Mouse (Mus musculus): ENCODE data around the gene Clcf1. TPM values are rescaled to one million over a fixed set of nuclear protein-coding genes. Genes with fewer than 3 reads are reported as not detected.
A peak's percentile ranks its signal among the peaks of the same experiment; 100 is the strongest.

The Clcf1 gene
- polyA plus RNA-seq, 1 experiment from 2014 or later, result 9.0 TPM

- no peak overlapping the region for H3K9ac ChIP-seq
- no peaks in the 10 kb centered on the region for H3K9me3 ChIP-seq
- H3K4me1 ChIP-seq, result peaks cover 11% of the 10 kb centered on the region
- 37% methylated on average over 3 of the region's 3 CpGs for WGBS
- no peak overlapping the region for H3K4me3 ChIP-seq
- ATAC-seq (ENCODE audit: low FRiP score, low read depth), result no peak
- H3K27me3 ChIP-seq, result peaks cover 2% of the 10 kb centered on the region; the same call in 1 of the 2 replicates
- H3K36me3 ChIP-seq, result no peaks in the 10 kb centered on the region
- no peak overlapping the region for H3K4me2 ChIP-seq (replicated peaks)
- no peak overlapping the region for H3K27ac ChIP-seq
These were observed 32.1 kb upstream of the Clcf1 start for GRCm38 (mm10) chr19:4181892-4182291.

- Histone ChIP-seq H3K9me3 (no peaks in the 10 kb centered on the region), H3K4me1 (peaks cover 11% of the 10 kb centered on the region), H3K4me3 (no peak overlapping the region), H3K36me3 (no peaks in the 10 kb centered on the region), H3K4me2 (replicated peaks) (no peak overlapping the region), H3K27me3 (no peaks in the 10 kb centered on the region), H3K27ac (no peak overlapping the region), H3K9ac (no peak overlapping the region)
- WGBS, result 79% methylated on average over 2 of the region's 2 CpGs
- ATAC-seq (ENCODE audit: low FRiP score, low read depth), result no peak
These were observed 30.3 kb upstream of the Clcf1 start for GRCm38 (mm10) chr19:4183689-4184088.

DNA sequence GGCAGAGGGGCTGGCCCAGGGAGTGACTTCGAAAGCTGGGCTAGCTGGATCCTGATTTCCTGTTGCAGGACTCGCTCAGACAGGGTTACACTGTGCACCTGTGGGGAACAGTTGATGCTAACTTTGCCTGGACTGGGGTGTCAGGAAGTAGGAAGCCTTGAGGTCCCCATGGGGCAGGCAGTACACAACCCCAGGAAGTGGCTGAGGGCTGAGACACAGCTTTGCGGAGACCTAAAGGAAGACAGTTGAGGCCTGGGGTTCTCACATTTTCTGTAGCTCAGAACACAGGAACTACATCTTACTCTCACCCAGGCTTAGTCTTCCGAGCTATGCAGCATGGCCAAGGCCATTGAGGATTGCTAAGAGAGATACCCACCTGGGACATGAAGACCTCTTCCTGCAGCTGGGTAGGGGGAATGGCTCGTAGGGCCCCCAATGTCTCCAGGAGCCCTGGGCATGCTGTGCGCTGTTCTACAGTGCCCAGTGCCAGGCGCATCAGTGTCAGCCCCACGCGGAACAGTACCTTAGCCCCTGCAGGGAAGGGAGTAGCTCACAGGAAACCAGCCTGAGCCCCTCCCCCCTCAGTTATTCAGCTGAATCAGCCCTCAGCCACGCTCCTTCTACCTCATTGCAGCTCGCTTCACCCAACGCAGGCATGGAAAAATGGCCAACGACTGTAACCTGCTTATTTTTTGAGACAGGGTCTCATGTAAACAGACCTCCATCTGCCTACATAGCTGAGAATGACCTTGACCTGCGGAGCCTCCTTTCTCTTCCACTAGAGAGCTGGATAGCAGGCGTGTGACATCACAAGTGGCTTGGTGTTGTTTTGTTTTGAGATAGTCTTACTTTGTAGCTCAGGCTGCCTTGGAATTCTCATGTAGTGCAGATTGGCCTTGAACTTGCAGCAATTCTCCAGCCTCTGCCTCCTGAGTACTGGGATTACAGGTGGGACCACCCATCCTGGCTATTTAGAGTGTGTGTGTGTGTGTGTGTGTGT, 28.8 kb upstream of the Clcf1 start:
- H3K9ac ChIP-seq, result no peak overlapping the region; the same call in 1 of the 2 replicates
- WGBS, result 59% methylated on average over 15 of the region's 15 CpGs
- H3K9me3 ChIP-seq, result no peaks in the 10 kb centered on the region
- H3K4me2 ChIP-seq (replicated peaks), result 0 out of 2 replicates have a peak overlapping the region, but pooled peaks have one; percentile 9
- no peak overlapping the region; the same call in 1 of the 2 replicates for H3K27ac ChIP-seq
- no peaks in the 10 kb centered on the region for H3K36me3 ChIP-seq
- no peaks in the 10 kb centered on the region for H3K27me3 ChIP-seq
- H3K4me1 ChIP-seq, result peaks cover 11% of the 10 kb centered on the region
- no peak for ATAC-seq (ENCODE audit: low FRiP score, low read depth)
- no peak overlapping the region for H3K4me3 ChIP-seq

DNA sequence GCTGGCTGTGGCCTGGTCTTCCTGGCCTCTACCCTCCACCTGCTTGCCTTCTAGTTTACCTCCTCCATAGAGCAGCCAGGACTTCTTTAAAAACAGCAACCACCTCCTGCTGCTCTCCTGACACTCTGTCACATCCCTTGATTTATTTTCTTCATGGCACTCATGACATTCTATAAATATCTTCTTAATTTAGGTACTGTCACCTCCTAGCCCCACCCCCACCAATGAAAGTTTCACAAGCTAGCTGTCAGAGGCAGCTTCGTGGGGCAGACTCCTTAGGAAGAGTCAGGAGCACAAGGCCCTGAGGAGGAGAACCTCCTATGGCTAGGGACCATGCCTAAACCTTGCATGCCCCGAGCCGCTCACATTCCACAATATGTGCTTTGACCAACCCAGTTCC, 26.7 kb upstream of the Clcf1 start:
- no peaks in the 10 kb centered on the region for H3K36me3 ChIP-seq
- WGBS, result 60% methylated on average over 3 of the region's 3 CpGs
- no peak for ATAC-seq (ENCODE audit: low FRiP score, low read depth)
- H3K27me3 ChIP-seq, result no peaks in the 10 kb centered on the region
- H3K27ac ChIP-seq, result no peak overlapping the region
- peaks cover 23% of the 10 kb centered on the region for H3K4me1 ChIP-seq
- H3K9me3 ChIP-seq, result no peaks in the 10 kb centered on the region
- no peak overlapping the region for H3K4me3 ChIP-seq
- H3K9ac ChIP-seq, result no peak overlapping the region
- no peak overlapping the region for H3K4me2 ChIP-seq (replicated peaks)

DNA sequence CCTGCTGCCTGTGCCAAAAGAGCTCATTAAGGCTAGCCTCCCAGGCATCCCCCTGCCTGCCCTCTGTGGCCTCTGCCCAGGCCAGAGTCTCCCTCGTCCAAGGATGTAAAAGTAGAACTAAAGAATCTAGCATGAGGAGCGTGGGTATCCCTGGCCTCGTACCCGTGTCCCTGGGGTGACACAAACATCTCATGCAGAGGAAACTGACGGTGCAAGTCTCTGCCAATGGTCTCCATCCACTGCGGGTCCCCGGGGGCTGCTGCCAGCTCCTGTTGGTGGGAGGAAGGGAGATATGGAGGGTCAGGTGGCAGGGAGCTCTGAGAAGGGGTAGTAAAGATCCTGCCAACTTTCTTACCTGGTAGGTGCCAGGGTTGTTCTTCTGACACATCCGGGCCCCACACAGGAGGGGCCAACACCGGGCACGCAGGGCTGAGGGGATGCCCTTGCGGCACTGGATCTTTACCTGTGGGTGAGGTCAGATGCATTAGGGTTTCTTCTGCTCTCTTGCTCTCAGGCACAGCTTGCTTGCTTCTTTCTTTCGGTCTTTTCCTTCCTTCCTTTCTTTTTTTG, 24.9 kb upstream of the Clcf1 start:
- no peaks in the 10 kb centered on the region for H3K27me3 ChIP-seq
- ATAC-seq (ENCODE audit: low FRiP score, low read depth), result no peak
- no peak overlapping the region for H3K4me3 ChIP-seq
- H3K9ac ChIP-seq, result no peak overlapping the region
- WGBS, result 82% methylated on average over 12 of the region's 12 CpGs
- peaks cover 11% of the 10 kb centered on the region for H3K36me3 ChIP-seq
- no peak overlapping the region for H3K4me2 ChIP-seq (replicated peaks)
- no peaks in the 10 kb centered on the region for H3K9me3 ChIP-seq
- no peak overlapping the region for H3K27ac ChIP-seq
- H3K4me1 ChIP-seq, result peaks cover 37% of the 10 kb centered on the region

DNA sequence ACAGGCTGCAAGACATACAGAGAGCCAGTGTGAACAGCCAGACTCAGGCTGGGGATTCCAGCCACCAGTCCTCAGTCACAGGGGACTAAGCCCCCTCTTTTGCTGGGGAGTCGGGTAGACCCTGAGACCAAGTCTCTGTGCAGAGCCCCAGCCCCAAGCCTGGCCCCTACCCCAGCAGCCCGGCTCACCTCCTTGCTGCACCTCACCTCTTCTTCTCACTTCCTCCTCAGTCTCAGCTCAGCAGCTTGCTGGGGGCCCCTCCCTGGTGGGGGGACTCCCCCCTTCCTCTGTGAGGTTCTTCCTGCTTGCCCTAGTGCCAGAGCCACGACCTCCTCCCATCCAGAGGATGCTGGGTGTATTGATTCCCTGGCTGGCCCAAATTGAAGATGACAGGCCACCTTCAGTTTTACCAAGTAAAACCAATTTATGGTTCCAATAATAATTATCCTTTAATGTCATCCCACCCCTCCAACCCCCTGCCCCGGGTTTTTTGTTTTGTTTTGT, 23.2 kb upstream of the Clcf1 start, which contains the start of gene Tbc1d10c:
Gene Tbc1d10c (minus strand): TSS at position 454 of the 504 bp plus-strand sequence.
- ATAC-seq (ENCODE audit: low FRiP score, low read depth), result no peak
- Histone ChIP-seq H3K4me3 (peak within 1 kb of the TSS; percentile 92), H3K4me1 (peaks cover 27% of the 10 kb centered on the region), H3K27ac (peak within 1 kb of the TSS; percentile 96), H3K9me3 (no peaks in the 10 kb centered on the region), H3K27me3 (no peaks in the 10 kb centered on the region), H3K9ac (peak within 1 kb of the TSS; percentile 98), H3K36me3 (peaks cover 28% of the 10 kb centered on the region), H3K4me2 (replicated peaks) (peak within 1 kb of the TSS; percentile 98)
- 53% methylated on average over 4 of the region's 4 CpGs for WGBS

DNA sequence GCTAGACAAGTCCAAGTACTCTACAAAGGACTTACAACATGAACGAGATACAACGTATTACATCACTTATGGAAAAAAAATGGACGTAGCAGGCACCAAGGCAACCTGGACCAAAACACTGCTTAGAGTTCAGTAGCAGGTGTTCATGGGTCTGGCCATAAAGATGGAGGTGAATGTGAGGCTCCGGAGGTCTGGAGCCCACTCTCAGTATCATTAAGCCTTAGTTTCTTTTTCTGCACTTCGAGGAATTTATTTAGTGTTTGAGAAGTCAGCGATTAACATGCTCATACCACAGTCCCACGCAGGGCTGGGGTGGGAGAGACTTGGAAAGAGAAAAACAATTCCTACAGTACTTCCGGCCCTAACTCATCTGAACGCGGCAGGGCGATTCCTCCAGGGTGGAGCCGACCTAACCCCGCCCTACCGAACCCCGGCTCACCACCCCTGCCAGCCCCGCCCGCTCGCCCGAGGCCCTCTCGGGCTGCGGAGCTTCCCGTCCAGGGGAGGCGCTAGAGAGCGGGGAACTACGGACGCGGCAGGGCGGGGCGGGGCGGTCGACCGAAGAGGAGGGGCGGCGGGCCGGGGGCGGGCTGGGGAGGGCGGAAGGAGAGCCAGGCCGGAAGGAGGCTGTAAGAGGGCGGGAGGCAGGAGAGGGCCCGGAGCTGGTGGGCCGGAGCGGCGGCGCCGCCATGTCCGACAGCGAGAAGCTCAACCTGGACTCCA, 22.3 kb upstream of the Clcf1 start, which contains the start of gene Ppp1ca:
Gene Ppp1ca (plus strand): TSS at position 538 of the 723 bp plus-strand sequence.
- 3% methylated on average over 45 of the region's 47 CpGs for WGBS
- Histone ChIP-seq H3K27me3 (no peaks in the 10 kb centered on the region), H3K9me3 (no peaks in the 10 kb centered on the region), H3K27ac (peak within 1 kb of the TSS; percentile 96), H3K4me2 (replicated peaks) (peak within 1 kb of the TSS; percentile 98), H3K36me3 (peaks cover 36% of the 10 kb centered on the region), H3K9ac (peak within 1 kb of the TSS; percentile 98), H3K4me1 (peaks cover 35% of the 10 kb centered on the region), H3K4me3 (peak within 1 kb of the TSS; percentile 92)
- peak; percentile 91 for ATAC-seq (ENCODE audit: low FRiP score, low read depth)

DNA sequence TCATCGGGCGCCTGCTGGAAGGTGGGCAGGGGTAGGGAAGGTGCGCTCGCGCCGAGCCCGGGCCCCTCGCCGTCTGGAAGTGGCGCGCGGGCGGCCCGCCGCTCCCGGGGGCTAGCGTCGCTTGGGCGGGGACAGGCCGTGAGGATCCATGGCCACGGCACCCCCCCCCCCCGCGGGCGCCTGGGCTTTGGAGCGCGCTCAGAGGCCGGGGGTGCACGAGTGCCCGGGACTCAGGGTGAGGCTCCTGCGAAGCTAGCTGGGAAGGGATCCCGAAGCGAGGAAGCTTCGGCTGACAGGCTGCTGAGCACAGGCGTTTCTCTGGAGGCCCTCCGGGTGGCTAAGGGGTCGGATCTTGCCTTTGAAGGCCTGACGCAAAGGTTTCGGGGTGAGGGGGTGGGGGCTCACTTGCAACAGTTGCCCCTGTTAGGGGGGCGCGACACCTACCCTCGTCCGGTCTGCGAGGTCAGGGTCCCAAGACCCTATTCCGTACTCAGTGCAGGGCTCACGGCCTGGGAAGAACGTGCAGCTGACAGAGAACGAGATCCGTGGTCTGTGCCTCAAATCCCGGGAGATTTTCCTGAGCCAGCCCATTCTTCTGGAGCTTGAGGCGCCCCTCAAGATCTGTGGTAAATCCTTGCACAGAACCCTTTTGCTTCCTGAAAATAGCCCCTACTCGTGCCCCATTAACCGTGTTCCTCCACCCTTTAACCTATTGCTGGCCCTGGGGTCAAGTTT, 21.6 kb upstream of the Clcf1 start:
- WGBS, result under 1% methylated on average over 47 of the region's 52 CpGs
- Histone ChIP-seq H3K9me3 (no peaks in the 10 kb centered on the region), H3K4me3 (peak overlapping the region; percentile 92), H3K36me3 (peaks cover 44% of the 10 kb centered on the region), H3K27me3 (no peaks in the 10 kb centered on the region), H3K4me1 (peaks cover 42% of the 10 kb centered on the region), H3K27ac (peak overlapping the region; percentile 96), H3K4me2 (replicated peaks) (peak overlapping the region; percentile 98), H3K9ac (peak overlapping the region; percentile 98)
- ATAC-seq (ENCODE audit: low FRiP score, low read depth), result no peak; the same call in 1 of the 2 replicates

DNA sequence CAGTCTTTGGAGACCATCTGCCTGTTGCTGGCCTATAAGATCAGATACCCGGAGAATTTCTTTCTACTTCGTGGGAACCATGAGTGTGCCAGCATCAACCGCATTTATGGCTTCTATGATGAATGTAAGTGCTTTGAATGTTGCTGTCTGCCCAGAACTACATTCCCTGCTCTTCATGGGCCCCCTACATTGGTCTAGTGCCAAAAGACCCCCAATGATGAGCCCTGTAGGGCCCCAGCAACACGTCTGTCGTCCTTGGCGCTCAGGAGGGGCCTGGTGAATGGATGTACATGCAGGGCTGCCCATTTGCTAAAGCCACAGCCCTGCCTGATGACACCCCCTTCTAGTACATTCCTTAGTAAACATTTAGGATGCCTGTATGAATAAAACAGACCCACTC, 20.9 kb upstream of the Clcf1 start:
- peak overlapping the region; percentile 92 for H3K4me3 ChIP-seq
- whole genome bisulfite sequencing, result 58% methylated on average over 6 of the region's 6 CpGs
- H3K9me3 ChIP-seq, result no peaks in the 10 kb centered on the region
- peak overlapping the region; percentile 98 for H3K4me2 ChIP-seq (replicated peaks)
- peaks cover 43% of the 10 kb centered on the region for H3K4me1 ChIP-seq
- H3K9ac ChIP-seq, result peak overlapping the region; percentile 98
- 0 out of 2 replicates have a peak overlapping the region, but pooled peaks have one; percentile 96 for H3K27ac ChIP-seq
- no peak for ATAC-seq (ENCODE audit: low FRiP score, low read depth)
- no peaks in the 10 kb centered on the region for H3K27me3 ChIP-seq
- H3K36me3 ChIP-seq, result peaks cover 50% of the 10 kb centered on the region

GRCm38 (mm10) chr19:4194021-4194724, 19.9 kb upstream of the Clcf1 start:
- peaks cover 43% of the 10 kb centered on the region for H3K4me1 ChIP-seq
- no peak overlapping the region; the same call in 1 of the 2 replicates for H3K4me3 ChIP-seq
- ATAC-seq (ENCODE audit: low FRiP score, low read depth), result no peak
- H3K27me3 ChIP-seq, result no peaks in the 10 kb centered on the region
- WGBS, result 85% methylated on average over 8 of the region's 8 CpGs
- peak overlapping the region; percentile 98; the same call in 1 of the 2 replicates for H3K4me2 ChIP-seq (replicated peaks)
- no peaks in the 10 kb centered on the region for H3K9me3 ChIP-seq
- H3K27ac ChIP-seq, result no peak overlapping the region
- H3K9ac ChIP-seq, result no peak overlapping the region; the same call in 1 of the 2 replicates
- peaks cover 60% of the 10 kb centered on the region for H3K36me3 ChIP-seq

Data from limb, embryonic 13.5 days (tissue).